Mouse (Mus musculus) right cerebral cortex, postnatal 14 days (tissue): Measurements from ENCODE around the gene Fndc9.

Source experiments
- DNase-seq: peaks from one replicate; pipeline ENCODE4 v3.0.0; 2022

The Fndc9 gene

DNA sequence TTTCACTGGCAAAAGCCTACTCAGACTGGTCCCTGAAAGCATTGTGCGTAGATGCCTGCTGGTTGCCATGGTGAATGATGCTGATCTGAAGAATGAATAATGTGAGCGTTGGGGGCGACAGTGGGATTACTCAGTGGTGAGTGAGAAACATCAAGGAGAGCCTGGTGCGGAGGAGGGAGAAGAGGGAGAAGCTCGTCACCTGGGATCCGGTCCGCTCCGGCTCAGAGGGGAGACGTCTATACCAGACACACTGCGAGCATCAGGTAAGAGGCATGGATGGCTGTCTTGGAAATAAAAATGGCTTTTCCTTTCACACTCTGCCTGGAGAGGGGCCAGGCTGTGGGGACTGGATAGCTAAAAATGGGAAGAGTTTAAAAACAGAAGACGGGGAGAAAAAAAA, at the start of gene Fndc9:
Gene Fndc9, plus strand, starts transcription at position 198 of the 400 bp plus-strand sequence.
- DNase-seq: peak; percentile 71

DNA sequence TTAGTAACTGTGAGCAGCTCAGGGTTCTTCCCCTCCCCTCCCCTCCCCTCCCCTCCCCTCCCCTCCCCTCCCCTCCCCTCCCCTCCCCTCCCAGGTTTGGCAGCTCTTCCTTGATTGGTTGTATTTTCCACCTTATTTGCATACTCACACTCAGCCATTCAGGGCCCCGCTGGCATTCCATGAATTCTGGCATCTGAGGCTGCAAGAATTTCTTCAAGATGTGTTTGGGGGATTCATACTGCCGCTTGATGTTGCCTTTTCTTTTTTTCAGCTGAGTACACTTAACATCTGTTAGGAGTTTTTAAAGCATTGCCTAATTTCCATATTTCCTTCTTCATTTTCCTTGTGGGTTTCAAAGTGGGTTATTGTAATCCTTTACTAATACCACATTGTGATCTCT, 47.0 kb upstream of the Fndc9 start:
- DNase-seq: no peak

DNA sequence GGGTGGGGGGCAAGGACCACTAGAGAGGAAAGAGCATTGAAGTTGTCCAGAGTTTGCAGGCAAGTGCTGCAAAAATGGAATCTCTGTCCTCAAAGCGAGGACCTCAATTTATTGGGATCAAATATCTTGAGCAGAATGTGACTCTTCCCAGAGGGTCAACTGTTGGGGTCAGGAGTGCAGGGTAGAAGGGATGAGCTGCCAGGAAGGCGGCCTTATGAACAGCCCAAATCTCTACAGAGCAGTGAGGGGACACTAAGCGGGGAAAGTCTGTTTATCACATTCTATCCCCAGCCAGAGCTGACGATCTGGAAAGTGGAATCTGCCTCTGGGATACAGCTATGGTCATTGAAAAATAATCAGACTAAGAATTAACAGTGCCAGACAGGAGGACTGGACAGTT, 41.2 kb upstream of the Fndc9 start:
- no peak for DNase-seq

DNA sequence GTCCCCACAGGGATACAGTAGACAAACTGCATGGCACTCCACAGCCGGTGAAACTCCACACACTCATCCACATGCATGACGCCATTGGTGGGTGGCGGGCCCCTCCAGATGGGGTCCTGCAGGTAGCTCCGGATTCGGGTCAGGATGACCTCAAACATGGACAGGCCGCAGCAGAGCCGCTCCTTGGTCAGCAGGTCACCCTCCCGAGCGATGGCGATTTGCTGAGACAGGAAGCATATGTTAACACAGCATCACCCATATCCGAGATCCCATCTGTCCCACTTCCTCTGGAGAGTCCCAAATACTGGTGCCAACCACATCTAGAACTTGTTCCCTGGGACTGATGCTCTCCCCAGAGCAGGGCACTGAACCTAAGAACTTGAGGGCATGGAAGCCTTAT, 34.7 kb upstream of the Fndc9 start:
- no peak for DNase-seq

DNA sequence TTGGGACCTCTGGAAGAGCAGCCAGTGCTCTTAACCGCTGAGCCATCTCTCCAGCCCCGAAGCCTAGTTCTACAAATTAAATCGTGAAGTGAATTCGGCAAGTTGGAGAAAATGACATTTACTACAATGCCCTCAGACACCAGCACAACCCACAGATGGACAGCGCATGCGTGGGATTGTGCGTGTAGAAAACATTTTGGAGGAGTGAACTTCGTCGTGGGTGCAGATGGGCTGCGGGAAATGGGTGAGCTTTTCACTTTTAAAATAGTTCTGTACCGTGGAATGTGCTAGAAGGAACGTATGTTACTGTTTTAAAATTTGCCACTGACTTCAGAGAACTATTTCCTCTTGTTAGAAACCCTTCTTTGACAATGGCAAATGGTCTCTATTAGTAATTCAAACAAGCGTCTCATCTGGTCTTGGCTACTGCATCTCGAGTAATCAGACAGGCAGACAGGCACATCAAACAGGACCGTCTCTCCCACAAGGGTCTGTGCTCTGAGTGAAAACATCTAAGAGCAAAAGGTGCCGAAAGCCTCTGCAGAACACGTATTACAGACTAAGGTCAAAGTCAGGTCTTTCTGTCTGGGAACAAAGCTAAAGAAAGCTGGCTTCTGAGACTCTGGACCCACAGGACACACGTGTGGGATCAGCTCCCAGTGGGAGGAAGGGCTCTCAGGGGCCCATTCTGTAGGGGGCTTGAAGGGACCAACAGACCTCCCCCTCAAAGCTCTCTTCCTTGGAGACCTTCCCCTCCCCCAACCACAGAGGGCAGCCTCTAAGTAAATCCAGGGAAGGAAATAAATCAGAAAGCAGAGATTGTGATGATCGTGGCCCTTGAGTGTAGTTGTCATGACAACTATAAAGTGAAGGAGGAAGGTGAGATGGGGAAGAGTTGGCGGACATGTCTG, 33.4 kb upstream of the Fndc9 start:
- peak; percentile 71 for DNase-seq

DNA sequence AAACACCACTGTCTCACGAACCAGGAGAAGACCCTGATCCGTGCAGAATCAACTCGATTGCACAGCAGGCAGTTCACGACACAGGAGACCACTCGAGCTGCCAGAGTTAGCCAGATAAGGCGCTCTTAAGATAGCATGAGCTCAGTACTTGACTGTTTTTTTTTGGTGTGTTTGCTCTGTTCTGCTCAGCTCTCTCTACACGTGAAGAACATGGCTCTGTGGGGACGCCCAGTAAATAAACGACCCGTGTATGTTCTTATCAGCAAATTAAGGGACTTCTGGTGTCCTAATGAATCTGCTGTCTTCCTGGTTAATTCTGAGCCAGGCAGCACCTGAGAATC, 32.8 kb upstream of the Fndc9 start:
- no peak for DNase-seq

DNA sequence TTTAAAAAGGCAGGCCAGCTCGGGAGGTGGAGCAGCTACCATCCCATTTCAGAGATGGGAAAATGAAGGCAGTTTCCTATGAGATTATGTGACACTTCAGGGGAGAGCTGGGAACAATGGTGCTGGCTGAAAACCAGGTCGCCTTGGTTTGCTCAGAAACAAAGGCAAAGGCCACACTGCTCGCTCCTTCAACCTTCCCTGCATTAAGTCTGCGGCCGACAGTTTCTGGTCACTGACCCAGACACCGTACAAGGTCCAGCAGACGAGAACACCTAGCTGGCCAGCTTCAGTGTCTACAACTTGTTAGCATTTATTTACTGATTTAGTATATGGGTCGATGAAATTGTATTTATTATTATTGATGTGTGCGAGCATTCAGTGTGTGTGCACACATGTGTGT, 30.5 kb upstream of the Fndc9 start:
- no peak for DNase-seq

DNA sequence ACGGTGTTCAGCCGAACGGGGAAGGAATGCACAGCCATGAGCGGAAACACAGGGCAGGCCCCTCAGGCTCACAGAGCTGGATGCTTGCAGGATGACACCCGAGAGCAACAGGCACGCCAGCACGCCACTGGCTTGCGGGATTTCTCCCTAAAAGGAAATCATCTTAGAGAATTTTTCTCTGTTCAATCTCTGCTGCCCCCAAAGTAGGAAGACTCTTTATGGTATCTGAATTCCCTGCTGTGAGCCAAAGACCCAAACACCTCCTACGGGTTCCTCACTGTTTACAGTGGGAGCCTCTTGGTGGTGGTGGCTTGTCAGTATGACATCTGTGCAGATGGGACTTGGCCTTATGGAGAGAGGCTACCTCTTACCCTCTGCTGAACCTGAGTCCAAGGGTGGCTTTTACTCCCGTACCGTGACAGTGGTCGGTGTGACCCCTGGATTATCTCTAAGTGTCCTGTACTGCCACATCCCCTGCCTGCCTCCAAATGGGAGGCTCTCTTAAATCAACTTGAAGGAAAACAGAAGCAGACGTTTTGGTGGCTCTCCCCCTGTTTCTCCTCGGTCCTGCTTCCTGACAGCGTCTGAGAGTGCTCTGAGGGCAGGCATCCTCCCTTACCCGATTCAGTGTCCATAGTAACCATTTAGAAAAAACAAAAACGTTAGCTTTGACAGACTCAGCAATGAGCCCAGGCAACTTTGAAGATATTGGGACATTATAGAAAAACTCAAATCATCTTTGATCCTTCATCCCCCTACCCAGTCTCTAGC, 29.5 kb upstream of the Fndc9 start:
- DNase-seq: no peak

DNA sequence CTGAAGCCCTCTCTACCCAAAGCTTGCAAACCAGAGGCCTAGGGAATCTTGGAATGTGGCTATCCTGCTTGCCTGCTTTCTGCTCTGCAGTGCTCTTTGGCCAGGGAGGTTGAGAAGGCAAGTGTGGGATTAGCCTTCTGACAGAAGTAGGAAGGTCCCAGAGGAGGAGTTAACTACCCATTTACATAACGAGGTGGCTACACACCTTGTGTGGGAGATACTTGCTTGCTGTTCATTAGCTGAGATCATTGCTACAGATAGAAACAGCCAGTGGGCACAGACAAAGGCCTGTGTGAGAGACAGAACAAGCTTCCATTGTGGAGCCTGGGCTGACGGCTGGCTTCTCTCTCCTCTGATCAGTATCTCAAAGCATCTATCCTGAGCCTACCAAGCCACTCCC, 25.4 kb upstream of the Fndc9 start:
- DNase-seq: no peak

DNA sequence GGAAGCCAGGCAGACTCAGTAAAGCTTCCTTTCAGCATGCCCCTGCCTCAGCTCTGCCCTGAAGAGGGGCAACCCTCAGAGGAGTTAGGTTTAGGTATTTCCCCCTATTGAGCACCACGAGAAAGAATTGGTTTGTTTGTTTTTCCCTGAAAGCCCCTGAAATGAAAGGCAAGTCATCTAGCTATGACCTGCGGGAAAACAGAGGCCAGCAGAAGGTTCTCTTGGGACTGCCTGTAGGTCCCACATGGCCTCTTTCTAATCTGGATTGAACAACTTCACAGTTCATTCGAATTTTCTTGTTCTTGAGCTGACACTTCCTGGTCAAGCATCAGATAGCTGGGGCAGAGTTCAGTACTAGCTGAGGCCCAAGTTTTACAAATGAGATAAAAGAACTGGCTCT, 23.5 kb upstream of the Fndc9 start:
- DNase-seq: peak; percentile 1

DNA sequence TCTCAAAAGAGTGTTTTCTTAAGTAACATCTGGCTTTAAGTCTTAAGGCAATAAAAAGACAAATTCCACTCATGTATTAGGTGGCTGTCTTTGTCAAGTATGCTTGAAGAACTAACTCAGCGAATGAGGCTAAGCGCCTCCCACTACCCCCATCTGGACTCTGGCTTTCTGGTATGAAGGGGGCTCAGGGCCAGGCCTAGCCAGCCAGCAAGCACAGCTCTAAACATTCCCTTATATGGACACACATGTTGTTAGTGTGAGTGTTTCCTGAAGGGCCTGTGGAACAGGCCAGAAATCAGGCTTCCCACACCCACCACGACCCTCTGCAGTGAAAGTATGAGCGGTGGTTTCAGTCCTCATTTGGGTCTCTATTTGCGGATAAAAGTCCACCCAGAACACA, 21.5 kb upstream of the Fndc9 start:
- DNase-seq: no peak

DNA sequence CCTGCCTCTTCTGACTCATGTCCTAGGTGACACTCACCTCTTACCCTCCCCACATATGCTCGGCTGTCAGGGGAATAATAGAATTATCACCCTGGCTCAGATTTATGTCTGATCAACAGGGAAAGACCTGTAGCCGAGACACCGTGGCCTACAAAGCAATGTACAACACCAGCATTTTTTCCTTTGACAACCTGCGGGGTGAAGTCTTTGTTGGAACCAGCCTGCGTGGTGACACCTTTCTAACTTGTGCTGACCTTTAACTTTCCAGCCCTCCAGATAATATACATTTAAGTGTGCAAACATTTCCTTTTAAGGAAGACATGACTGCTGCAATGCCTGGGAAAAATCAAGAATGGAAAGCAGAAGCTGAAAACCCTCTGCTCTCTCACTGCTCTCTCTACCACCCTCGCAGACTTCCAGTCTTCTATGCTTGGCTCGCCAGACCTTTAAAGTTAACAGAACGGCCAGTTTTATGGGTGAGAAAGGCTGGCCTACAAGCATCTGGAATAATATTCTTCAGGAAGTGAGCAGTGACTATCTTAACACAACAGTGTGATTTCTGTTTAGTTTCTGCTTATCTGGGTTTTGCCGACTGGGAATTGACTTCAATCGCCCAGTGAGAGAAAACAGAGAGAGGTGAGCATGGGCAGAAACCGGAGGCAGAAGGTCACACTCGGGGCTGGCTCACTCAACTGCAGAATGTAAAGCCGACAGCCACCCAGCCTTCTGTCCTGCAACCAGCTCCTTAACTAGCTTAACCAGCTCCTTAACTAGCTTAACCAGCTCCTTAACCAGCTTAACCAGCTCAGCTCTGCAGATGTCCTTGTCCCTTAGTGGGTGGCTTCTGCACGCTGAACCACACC, 20.7 kb upstream of the Fndc9 start:
- DNase-seq: no peak

DNA sequence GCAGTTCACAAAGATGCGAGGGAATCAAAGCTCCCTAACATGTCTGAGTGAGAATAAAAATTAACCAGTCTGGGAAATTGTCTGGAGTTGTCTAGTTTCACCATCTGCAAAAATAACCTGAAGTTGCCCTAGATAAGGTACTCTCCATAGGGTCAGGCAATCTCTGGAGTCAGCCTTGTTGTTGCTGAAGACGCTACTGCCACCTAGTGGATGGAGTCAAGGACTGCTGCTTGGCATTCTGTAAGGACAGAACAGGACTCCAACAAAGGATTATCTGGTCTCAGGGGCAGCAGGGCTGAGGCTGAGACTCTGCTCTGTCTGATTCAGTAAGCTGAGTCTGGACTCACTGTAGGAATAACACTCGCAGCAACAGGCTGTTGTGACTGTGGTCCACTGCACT, 20.0 kb upstream of the Fndc9 start:
- DNase-seq: no peak

DNA sequence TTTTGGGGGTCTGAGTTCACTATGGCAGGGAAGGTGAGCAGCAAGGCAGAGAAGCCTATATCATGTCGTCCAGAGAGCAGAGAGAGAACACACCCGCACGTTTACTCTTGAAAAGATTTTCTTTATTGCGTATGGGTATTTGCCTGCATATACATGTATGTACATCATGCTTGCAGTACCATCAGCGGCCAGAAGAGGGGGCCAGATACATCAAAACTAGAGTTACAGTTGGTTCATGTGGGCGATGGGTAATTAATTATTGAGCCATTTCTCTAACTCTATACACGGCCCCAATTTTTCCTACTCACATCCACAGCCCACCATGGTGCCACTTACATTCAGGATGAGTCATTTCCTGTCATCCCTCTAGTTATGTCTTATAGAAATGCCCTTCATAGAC, 18.7 kb upstream of the Fndc9 start:
- peak; percentile 67 for DNase-seq

DNA sequence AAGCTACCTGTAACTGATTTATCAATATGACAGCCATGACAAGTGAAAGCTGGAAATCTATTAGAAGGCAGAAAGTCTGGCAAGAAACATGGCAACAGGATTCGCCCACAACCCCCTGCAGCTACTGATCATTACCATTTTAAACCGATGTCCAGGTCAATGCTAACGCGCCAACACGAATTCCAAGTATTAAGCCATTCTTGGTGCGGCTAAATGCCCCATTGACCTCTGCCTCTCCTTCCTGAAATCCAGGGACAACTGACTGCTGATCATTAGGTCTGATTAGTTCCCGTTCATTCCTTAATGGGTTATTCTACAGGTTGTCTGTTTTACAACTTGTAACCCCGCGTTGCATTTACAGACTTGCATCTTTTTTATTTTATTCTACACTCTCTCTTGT, 17.6 kb upstream of the Fndc9 start:
- no peak for DNase-seq

DNA sequence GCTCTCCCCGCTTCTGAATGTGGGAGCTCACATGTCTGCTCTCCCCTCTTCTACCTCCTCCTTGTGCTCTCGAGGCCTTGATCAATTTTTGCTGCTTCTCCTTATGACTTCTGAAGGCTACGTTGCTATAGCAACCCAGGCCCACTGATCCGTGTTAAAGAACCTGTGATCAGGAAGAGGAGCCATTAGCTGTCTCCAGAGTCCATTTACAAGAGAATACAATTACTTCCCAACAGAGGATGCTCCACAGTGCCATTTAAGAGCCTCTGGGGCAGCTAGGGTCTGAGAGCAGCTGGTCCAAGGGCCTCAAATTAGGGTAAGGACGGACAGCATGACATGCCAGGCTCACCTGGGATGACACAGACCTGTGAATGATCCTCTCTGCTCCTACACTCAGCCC, 16.7 kb upstream of the Fndc9 start:
- DNase-seq: no peak

DNA sequence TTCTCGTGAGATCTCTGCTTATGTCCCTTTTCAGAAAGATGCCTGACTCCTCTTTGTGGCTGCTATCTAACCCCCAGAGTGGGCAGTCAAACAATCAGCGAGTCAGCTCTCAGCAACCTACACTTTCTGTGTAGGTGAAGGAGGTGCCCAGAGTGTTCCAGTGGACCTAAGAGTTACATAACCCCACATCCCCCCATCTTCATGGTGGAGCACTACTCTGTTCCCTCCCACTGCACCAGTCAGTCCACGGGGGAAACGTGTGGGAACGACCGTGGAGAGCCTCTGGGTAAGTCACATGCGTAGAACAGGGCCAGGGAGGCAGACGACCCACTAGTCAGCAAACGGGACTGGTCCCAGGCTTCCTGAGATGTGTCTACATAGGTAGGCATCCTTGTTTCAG, 16.0 kb upstream of the Fndc9 start:
- no peak for DNase-seq

DNA sequence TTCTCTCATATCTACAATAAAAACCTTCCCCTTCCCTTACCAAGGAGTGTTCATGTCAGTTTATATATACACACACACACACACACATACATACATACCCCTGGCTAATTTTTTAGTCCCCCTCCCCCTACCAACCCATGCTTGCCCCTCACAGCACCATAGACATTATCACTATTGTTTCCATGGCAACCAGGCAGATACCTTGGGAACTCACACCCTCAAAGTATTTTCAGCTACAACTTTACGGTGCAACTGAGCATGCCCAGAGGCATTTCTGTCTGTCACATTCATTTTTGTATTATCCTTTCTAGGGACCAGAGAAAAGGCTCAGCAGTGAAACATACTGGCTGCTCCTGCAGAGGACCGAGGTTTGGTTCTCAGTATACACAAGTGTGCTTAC, 15.1 kb upstream of the Fndc9 start:
- DNase-seq: no peak

DNA sequence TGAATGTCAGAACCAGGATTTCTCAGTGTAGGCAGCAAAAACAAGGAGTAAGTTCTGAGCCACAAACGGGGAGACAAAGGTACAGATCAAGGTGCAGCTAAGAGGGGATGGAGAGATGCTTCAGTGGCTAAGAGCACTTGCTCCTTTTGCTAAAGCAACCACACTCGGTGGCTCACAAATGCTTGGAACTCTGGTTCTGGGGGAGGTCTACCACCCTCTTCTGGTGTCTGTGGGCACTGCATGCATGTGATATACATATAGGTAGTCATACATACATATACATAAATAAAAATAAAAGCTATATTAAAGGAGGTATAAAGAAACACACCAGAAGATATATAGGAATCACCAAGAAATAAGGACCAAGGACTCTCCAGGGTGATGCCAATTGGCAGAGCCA, 11.8 kb upstream of the Fndc9 start:
- DNase-seq: no peak

DNA sequence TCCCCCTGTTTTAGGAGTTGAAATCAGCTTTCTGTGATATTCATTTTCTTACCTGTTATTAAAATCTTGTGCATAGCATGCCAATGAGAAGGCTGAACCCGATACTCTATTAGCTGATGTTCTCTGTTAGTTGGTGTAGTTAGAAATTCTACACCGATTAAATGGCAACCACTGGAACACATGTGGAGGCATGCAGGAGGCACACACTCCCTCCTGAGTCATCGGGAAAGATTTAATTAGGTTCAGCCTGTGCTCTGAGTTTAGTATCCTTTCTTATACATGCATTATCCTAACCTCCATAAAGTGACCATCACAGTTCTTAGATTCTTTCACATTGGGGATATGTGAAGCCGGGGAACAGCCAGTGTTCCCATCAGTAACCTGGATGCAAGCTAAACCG, 10.0 kb upstream of the Fndc9 start:
- no peak for DNase-seq

DNA sequence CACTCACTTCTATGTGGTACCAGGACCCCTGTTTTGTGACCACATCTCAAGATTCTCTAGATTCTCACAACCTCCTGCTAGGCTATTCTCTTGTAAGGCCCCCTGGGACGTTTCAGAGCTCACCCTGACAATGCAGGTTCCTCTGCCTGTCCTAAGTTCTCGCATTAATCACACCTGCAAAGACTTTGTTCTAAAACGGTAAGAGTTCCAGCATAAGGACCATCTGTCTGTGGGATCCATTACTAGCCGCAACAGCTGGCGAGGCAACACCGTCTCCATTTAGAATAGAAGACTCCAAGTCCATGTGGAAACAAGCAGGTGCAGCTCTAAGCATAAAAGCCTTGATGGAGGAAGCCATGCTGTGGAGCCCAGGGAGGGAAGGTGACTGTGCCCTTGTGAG, 5.1 kb upstream of the Fndc9 start:
- no peak for DNase-seq

DNA sequence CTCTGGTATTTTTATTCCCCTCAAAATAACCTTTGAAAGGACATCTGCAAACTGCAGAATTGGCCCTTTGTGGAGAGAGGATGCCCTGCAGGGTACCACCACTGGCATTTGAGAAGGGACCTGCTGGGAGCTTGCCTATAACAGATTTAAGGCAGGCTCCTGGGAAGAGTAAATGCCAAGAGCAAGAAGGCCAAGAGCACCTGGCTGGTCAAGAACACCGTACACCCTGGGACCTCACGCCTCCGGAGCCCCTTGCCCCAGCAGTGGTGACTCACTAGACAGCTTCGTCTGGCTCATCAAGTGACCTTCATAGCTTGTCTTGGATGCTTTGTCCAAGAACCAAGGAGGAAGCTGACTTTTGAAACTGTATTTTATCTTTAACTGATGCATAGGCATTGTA, 2.5 kb upstream of the Fndc9 start:
- DNase-seq: no peak

DNA sequence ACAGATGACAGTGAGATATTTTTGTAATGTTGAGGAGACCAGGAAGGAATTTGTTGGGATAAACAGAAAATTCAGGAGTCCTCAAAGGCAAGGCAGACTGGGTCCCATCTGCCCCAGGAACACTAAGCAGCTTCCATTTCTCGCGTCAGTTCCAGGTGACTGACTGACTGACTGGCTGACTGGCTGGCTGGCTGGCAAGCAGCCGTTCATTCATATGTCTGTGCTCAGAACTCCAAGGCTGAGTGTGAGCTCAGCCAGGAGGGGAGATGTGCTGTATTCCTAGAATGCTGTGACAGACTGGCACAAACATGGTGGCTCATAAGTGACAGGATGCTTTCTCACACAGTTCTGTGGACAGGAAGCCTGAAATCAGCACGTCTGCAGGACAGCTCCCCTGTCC, 1.4 kb upstream of the Fndc9 start:
- DNase-seq: no peak

DNA sequence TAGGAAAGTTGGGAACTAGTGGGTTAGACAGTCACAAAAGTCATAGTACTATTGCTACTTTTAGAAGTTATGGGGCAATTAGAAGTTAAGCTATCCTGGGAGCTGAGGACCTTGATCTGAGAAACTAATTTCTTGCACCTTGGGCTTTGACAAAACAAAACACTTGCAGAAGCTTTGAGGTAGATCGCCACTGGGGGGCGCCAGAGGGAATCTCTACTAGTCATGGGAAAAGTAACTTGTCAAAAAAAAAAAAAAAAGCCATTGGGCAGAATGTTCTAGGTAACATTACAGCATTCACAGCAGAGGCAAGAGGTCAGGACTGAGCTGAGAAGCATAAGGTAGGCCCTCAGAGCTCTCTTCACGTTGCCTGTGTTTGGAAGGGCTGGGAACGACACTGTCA, 1.6 kb downstream of the Fndc9 start:
- peak; percentile 92 for DNase-seq
